Mouse (Mus musculus): Measurements from ENCODE around the gene Vmn1r67. TPM values are rescaled to one million over a fixed set of nuclear protein-coding genes. Genes with fewer than 3 reads are reported as not detected.
A peak's percentile ranks its signal among the peaks of the same experiment; 100 is the strongest.

Vmn1r67 gene
- polyA plus RNA-seq, 2 experiments, result not detected

- 38% methylated on average over 6 of the region's 6 CpGs for WGBS
- Histone ChIP-seq H3K4me1 (ENCODE audit: control insufficient read depth, insufficient read depth, low read length) (peaks cover 8% of the 10 kb centered on the region), H3K9ac (ENCODE audit: low read depth, low read length, severe bottlenecking) (peak overlapping the region; percentile 81; the same call in 1 of the 2 replicates)
Measured at GRCm38 (mm10) chr7:10495578-10495977, 52.4 kb downstream of the Vmn1r67 start.

More at GRCm38 (mm10) chr7:10495578-10495977, 52.4 kb downstream of the Vmn1r67 start:
- TF ChIP-seq POLR2A (IDR thresholded peaks at IDR 0.05; ENCODE audit: borderline replicate concordance, extremely low read depth, insufficient read depth, insufficient read length), result no peak
- ATAC-seq (ENCODE audit: low FRiP score, low read depth) (no peak), DNase-seq (ENCODE audit: low spot score) (no peak)
- peak overlapping the region; percentile 57; the same call in 1 of the 2 replicates for H3K4me2 ChIP-seq (replicated peaks; ENCODE audit: low read depth, low read length, severe bottlenecking)
- H3K9me3 ChIP-seq (ENCODE audit: control insufficient read depth, low read length), result no peaks in the 10 kb centered on the region
- peak overlapping the region; percentile 62 for H3K4me3 ChIP-seq (replicated peaks; ENCODE audit: low read length)
- H3K36me3 ChIP-seq (ENCODE audit: control insufficient read depth, insufficient read depth, low read length), result peaks cover 23% of the 10 kb centered on the region
- H3K27ac ChIP-seq (replicated peaks; ENCODE audit: low read depth, low read length), result no peak overlapping the region
- H3K27me3 ChIP-seq (ENCODE audit: control insufficient read depth, insufficient read depth, low read length), result no peaks in the 10 kb centered on the region

Other genes starting within 250 kb of the Vmn1r67 start
- gene Vmn1r66, start 165.3 kb upstream of the Vmn1r67 start, polyA plus RNA-seq (2012; rRNA removed), result not detected in 2 replicates
- not detected in 2 replicates for gene Vmn1r66, start 165.3 kb upstream of the Vmn1r67 start, polyA plus RNA-seq (2014; fragmentation: Nextera tagmentation; extraction: Ambion mirVana)
- gene Zik1, start 52.1 kb downstream of the Vmn1r67 start, polyA plus RNA-seq (2012; rRNA removed), result 7.8 and 8.6 TPM in 2 replicates
- 12.8 and 16.7 TPM in 2 replicates for gene Zik1, start 52.1 kb downstream of the Vmn1r67 start, polyA plus RNA-seq (2014; fragmentation: Nextera tagmentation; extraction: Ambion mirVana)
- not detected in 2 replicates for gene Vmn1r68, start 115.2 kb downstream of the Vmn1r67 start, polyA plus RNA-seq (2012; rRNA removed)
- not detected in 2 replicates for gene Vmn1r68, start 115.2 kb downstream of the Vmn1r67 start, polyA plus RNA-seq (2014; fragmentation: Nextera tagmentation; extraction: Ambion mirVana)
- not detected in 2 replicates for gene Vmn1r69, start 170.3 kb downstream of the Vmn1r67 start, polyA plus RNA-seq (2012; rRNA removed)
- not detected in 2 replicates for gene Vmn1r69, start 170.3 kb downstream of the Vmn1r67 start, polyA plus RNA-seq (2014; fragmentation: Nextera tagmentation; extraction: Ambion mirVana)
- gene Vmn1r70, start 188.2 kb downstream of the Vmn1r67 start, polyA plus RNA-seq (2012; rRNA removed), result not detected in 2 replicates
- gene Vmn1r70, start 188.2 kb downstream of the Vmn1r67 start, polyA plus RNA-seq (2014; fragmentation: Nextera tagmentation; extraction: Ambion mirVana), result not detected in 2 replicates
- not detected in 2 replicates for gene Nlrp4b, start 244.5 kb downstream of the Vmn1r67 start, polyA plus RNA-seq (2012; rRNA removed)
- gene Nlrp4b, start 244.5 kb downstream of the Vmn1r67 start, polyA plus RNA-seq (2014; fragmentation: Nextera tagmentation; extraction: Ambion mirVana), result not detected in 2 replicates

All from limb, embryonic 14.5 days (tissue).